Mouse (Mus musculus): ENCODE data around the gene Cav3.
A peak's percentile ranks its signal among the peaks of the same experiment; 100 is the strongest.

- no peak for TF ChIP-seq POLR2A (IDR thresholded peaks at IDR 0.05; ENCODE audit: insufficient read depth, low read depth, low read length)
- TF ChIP-seq CTCF (IDR thresholded peaks at IDR 0.05), result peak; percentile 19; the same call in 1 of the 2 replicates
Observed at GRCm38 (mm10) chr6:112420883-112421282, 38.4 kb upstream of the Cav3 start.

Data from heart, adult 2 months (tissue).